Mouse (Mus musculus): ENCODE measurements around the gene Olfr102. TPM values are rescaled to one million over a fixed set of nuclear protein-coding genes. Genes with fewer than 3 reads are reported as not detected.

The Olfr102 gene
- not detected in 2 replicates for polyA plus RNA-seq (2012; rRNA removed)

DNA sequence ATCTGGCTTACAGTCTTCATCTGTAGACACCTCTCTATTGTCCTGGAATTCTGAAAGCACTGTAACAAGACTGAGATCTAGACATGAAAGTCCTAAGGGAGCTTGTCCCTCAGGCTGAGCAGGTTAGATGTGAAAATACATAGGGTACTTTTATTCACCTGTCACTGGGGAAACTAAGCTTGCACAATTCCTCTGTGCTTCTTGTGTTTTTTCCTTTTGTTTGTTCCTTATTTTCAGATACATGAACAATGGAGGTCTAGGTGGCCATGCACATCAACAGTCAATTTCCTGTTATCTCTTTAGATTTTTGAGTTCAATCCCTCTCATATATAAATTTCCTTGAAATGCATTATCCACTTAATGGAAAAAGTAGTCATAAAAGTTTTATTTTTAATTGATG lies at the start of gene Olfr102:
Olfr102 (minus strand) TSS at position 101 of the 400 bp plus-strand sequence.
- no peak for DNase-seq (ENCODE audit: low spot score)

DNA sequence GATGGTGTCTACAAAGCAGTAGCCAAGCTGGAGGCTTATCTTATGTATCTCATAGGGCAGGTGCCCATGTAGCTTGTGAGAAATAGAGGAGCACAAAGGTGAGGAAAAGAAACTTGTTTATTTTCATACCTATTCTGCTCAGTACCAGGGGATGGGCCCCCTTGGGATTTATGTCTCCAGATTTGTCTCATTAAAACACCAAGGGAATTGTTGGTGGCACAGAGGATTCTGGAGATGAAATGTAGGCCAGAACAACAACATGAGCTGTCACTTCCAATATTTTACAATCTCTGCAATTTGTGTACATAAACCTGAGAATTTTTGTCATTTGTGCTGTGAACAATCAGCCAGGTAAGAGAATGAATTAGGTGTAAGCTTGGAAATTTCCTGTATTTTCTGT lies 42.4 kb upstream of the Olfr102 start, which contains the start of gene Olfr104-ps:
Olfr104-ps (plus strand) TSS at position 301 of the 400 bp plus-strand sequence.
- DNase-seq (ENCODE audit: low spot score), result no peak

DNA sequence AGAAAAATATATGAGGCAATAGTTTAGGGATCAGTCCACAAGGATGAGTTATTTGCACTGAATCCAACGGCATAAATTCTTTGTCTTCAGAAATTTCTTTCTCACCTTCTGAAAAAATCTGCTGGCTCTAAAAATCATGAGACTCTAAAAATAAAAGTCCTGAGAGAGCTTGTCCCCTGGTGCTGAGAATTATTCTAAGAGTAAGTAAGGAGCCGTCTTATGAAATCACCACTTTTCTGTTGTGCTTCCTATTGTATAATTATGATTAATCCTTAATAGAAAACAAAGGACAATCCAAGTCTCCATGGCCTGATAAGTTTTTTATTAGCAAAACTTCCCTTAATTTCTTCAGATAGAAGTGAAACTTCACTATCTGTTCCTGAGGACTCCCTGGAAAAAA lies 22.7 kb upstream of the Olfr102 start, which contains the start of gene Olfr103:
Olfr103 (minus strand) TSS at position 101 of the 400 bp plus-strand sequence.
- no peak for DNase-seq (ENCODE audit: low spot score)

DNA sequence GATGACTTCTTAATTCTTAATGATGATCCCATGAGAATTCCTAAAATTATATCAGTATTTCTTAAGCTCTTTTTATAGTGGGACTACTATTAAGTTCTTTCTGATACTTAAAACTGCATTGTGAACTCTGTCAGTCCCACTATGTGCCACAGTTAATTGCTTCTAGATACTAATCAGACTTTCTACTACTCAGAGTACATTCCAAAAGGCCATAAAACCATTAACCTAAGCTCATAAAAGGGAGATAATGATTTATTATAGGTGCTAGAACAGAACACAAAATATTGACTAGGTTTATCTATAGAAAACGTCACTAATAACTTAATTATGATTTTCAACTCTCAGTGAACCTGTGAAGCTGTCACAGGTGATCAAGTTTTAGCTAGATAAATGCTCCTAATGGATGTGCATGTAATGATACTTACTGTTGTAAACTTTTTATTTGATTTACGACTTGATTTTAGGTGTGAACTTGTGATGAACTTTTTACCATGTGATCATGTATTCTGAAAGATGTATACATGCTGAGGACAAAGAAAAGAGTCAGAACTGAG lies 6.6 kb downstream of the Olfr102 start:
- DNase-seq (ENCODE audit: low spot score), result no peak

DNA sequence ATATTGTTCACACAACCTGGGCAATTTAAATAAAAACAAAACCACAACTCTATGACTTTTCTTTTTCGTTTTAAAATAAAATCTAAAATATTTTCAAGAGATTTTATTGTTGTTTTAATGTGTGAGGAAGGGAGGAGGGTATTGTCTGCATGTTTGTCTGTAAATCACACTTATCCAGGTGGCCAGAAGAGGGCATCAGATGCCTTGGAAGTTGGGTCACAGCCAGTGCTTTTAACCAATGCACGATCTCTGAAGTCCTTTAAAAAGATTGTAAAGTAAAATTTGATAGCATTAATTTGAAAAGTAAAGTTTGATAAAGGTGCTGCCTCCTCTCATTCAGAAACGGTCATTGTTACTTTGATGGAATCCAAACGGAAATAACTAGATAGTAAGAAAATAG lies 8.4 kb downstream of the Olfr102 start:
- DNase-seq (ENCODE audit: low spot score), result no peak

DNA sequence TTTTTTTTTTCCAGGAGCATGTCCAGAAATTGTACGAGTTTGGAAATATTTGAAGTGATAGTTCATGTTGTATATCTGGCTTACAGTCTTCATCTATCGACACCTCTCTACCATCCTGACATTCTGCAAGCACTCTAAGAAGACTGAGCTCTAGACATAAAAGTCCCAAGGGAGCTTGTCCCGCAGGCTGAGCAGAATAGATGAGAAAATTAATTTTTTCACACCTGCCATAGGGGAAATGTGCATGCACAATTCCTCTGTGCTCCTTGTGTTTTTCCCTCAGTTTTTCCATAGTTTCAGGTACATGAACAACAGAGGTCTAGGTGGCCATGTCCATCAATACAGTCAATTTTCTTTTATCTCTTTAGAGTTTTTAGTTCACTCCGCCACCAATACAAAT lies 12.6 kb downstream of the Olfr102 start, which contains the start of gene Olfr101:
Olfr101 (minus strand) TSS at position 101 of the 400 bp plus-strand sequence.
- DNase-seq (ENCODE audit: low spot score), result no peak

DNA sequence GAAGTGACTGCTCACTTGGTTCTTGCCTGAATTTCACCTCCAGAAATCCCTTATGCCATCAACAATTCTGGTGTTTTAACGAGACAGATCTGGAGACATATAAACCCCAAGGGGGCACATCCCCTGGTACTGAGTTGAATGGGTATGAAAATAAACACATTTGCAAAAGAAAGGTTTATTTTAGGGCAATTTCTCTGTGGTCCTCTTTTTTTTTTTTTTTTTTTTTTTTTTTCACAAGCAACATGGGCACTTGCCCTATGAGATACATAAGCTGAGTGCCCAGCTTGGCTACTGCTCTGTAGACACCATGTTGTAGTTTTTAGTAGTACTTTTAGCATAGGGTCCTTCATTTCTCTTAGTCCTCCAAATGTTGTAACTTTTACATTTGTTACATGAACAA lies 33.5 kb downstream of the Olfr102 start, which contains the start of gene Olfr99:
Olfr99 (minus strand) TSS at position 101 of the 400 bp plus-strand sequence.
- DNase-seq (ENCODE audit: low spot score), result no peak

DNA sequence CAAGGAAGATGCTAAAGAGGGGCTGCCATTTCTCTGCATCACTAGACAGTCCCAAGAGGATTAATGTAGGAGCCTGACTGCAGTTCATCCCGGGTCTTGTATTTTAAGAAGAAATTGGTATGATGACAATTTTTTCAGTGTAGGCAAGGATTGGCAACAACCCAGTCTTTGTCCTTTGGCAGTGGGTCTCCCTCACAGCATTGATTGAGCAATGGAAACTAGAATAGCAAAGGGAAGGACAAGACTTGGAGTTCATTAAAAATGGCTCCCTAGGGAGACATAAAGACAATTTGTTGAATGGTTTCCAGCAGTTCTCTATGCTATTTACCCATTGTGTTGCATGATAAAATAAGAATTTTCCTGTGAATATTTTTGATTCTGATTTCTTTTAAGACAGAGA lies 36.5 kb downstream of the Olfr102 start:
- no peak for DNase-seq (ENCODE audit: low spot score)

DNA sequence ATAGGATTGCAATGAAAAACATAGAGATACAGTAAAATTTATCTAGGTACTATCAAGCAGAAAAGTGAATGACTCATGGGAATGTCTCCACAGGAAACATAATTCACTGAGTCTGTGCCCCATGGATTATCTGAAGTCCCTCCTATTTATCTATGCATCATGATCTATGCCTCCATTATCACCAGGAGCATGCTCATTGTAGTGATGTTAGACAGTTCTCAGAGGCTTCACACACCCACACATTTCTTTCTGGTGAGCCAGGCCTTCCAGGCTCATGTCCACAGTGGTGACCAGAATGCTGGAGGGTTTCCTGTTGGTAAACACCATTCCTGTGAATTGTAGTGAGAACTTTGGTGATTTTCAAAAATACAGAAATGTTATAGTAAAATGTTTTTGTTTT lies 40.3 kb downstream of the Olfr102 start:
- DNase-seq (ENCODE audit: low spot score), result no peak

DNA sequence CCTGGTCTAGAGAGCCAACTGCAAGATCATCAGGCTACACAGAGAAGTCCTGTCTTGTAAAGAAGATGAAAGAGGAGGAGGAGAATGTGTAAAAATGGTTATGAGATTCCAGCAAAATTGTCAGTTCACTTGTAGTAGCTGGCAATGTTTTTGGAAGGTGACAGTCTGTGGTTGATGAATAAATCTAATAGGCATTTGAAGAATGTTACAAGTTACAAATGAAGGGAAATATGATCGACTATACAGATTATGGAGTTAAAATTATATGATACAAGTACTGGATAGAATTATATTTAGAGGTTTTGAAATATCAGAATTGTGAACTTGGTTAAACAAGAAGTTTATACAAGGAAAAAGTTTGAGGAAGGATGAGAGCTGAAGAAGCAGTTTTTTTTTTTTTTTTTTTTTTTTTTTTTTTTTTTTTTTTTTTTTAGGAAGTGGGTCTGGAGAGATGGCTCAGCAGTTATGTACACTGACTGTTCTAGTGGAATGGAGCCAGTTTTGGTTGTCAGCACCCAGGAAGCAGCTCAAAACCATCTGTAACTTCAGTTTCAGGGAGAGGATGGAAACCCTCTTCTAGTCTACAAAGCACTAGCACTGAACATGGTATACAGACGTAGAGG lies 41.1 kb downstream of the Olfr102 start:
- no peak for DNase-seq (ENCODE audit: low spot score)

DNA sequence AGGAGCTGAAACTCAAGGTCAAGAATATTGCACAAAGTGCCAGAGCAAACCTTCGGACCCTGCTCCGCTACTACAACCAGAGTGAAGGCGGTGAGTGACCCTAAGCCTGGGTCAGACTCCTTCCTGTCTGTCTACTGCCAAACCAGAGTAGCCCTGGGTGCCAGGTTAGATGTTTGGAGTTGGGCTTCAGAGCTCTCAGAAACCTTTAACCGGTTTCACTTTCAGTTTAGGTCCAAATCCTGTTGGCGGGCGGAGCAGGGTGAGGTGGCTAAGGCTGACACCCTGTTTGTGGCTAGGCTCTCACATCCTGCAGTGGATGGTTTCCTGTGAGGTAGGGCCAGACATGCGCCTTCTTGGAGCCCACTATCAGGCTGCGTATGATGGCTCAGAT lies 46.2 kb downstream of the Olfr102 start:
- peak; percentile 28 for DNase-seq (ENCODE audit: low spot score)

DNA sequence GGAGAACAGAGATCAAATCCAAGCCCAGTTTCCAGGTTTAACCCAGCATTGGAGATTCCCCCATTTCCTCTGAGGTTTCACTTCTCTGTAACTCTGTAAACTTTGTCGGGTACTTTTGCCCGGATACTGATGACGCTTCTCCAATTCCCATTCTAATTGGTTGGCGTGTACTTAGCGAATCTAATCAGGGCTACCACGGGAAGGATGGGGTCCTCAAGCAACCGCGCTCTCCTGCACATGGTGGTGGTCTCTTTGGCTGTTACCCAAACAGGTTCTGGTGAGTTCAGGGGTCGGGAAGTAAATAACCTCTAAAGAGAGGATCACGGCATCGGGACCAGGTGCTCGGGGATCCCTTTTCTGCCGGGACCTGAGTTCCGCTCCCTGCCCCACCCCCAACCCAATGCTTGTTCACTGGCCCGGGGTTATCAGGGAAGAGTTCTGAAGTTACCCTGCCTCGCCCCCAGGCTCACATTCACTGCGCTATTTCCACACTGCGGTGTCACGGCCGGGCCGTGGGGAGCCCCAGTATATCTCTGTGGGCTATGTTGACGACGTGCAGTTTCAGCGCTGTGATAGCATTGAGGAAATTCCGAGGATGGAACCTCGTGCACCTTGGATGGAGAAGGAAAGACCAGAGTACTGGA lies 46.7 kb downstream of the Olfr102 start, which contains the start of gene H2-M3:
H2-M3 (plus strand) TSS at position 163 of the 644 bp plus-strand sequence.
- peak; percentile 61 for DNase-seq (ENCODE audit: low spot score)

DNA sequence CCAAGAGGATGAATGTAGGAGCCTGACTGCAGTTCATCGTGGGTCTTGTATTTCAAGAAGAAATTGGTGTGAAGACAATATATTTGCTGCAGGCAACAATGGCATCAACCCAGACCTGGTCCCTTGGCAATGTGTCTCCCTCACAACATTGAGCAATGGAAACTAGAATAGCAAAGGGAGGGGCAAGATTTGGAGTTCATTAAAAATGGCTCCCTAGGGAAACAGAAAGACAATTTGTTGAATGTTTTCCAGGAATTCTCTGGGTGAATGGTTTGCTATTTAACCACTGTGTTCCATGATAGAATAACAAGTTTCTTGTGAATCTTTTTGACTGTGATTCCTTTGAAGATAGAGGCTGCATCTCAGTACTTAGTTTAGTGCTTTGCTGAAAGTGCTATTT lies 53.2 kb downstream of the Olfr102 start, which contains the start of gene Olfr98:
Olfr98 (minus strand) TSS at position 124 of the 400 bp plus-strand sequence.
- DNase-seq (ENCODE audit: low spot score), result no peak

Other genes starting within 250 kb of the Olfr102 start
- gene Olfr90, start 228.6 kb downstream of the Olfr102 start, polyA plus RNA-seq (2012; rRNA removed), result not detected in 2 replicates
- not detected in 2 replicates for gene Olfr91, start 218.8 kb downstream of the Olfr102 start, polyA plus RNA-seq (2012; rRNA removed)
- gene Olfr92, start 197.0 kb downstream of the Olfr102 start, polyA plus RNA-seq (2012; rRNA removed), result not detected in 2 replicates
- gene Olfr93, start 155.6 kb downstream of the Olfr102 start, polyA plus RNA-seq (2012; rRNA removed), result not detected in 2 replicates
- 0.52 and 1.0 TPM in 2 replicates for gene Ubd, start 123.2 kb downstream of the Olfr102 start, polyA plus RNA-seq (2012; rRNA removed)
- not detected in 2 replicates for gene Olfr94, start 116.1 kb downstream of the Olfr102 start, polyA plus RNA-seq (2012; rRNA removed)
- gene Olfr95, start 103.9 kb downstream of the Olfr102 start, polyA plus RNA-seq (2012; rRNA removed), result not detected in 2 replicates
- gene Olfr96, start 96.9 kb downstream of the Olfr102 start, polyA plus RNA-seq (2012; rRNA removed), result not detected in 2 replicates
- gene Olfr97, start 79.7 kb downstream of the Olfr102 start, polyA plus RNA-seq (2012; rRNA removed), result not detected in 2 replicates
- gene Olfr98, start 53.3 kb downstream of the Olfr102 start, polyA plus RNA-seq (2012; rRNA removed), result not detected in 2 replicates
- gene H2-M3, start 46.8 kb downstream of the Olfr102 start, polyA plus RNA-seq (2012; rRNA removed), result 12.3 and 13.0 TPM in 2 replicates
- gene Olfr99, start 33.6 kb downstream of the Olfr102 start, polyA plus RNA-seq (2012; rRNA removed), result not detected in 2 replicates
- gene Olfr101, start 12.7 kb downstream of the Olfr102 start, polyA plus RNA-seq (2012; rRNA removed), result not detected in 2 replicates
- gene Olfr103, start 22.6 kb upstream of the Olfr102 start, polyA plus RNA-seq (2012; rRNA removed), result not detected in 2 replicates
- not detected in 2 replicates for gene Olfr104-ps, start 42.5 kb upstream of the Olfr102 start, polyA plus RNA-seq (2012; rRNA removed)
- gene Olfr105-ps, start 62.0 kb upstream of the Olfr102 start, polyA plus RNA-seq (2012; rRNA removed), result not detected in 2 replicates
- not detected in 2 replicates for gene Olfr106-ps, start 73.3 kb upstream of the Olfr102 start, polyA plus RNA-seq (2012; rRNA removed)
- gene Olfr107, start 82.2 kb upstream of the Olfr102 start, polyA plus RNA-seq (2012; rRNA removed), result not detected in 2 replicates
- not detected in 2 replicates for gene Olfr108, start 128.4 kb upstream of the Olfr102 start, polyA plus RNA-seq (2012; rRNA removed)
- not detected in 2 replicates for gene Olfr109, start 141.9 kb upstream of the Olfr102 start, polyA plus RNA-seq (2012; rRNA removed)
- gene H2-M2, start 166.5 kb upstream of the Olfr102 start, polyA plus RNA-seq (2012; rRNA removed), result 0.35 and 0.47 TPM in 2 replicates
- gene Olfr110, start 175.4 kb upstream of the Olfr102 start, polyA plus RNA-seq (2012; rRNA removed), result not detected in 2 replicates
- gene Olfr111, start 191.0 kb upstream of the Olfr102 start, polyA plus RNA-seq (2012; rRNA removed), result 0.03 and 0.04 TPM in 2 replicates

Data from urinary bladder, adult 2 months (tissue).